Mouse (Mus musculus) cortical plate, adult 2 months (tissue): ENCODE measurements around the gene Srpx. TPM values are rescaled to one million over a fixed set of nuclear protein-coding genes. Genes with fewer than 3 reads are reported as not detected.

Source experiments
- H3K27ac ChIP-seq: fragments of 200-500 bp; 2 replicates; pipeline ENCODE4 v1.5.1; 2012; ENCODE audit warnings: low read length, control low read depth, inconsistent platforms; ENCODE audit not compliant: insufficient read depth
- H3K4me1 ChIP-seq: fragments of 200-500 bp; 2 replicates; pipeline ENCODE4 v1.6.1; 2011; ENCODE audit warnings: low read length; ENCODE audit not compliant: control insufficient read depth, insufficient read depth
- H3K4me3 ChIP-seq: fragments of 200-500 bp; 2 replicates; pipeline ENCODE4 v1.5.1; 2011; ENCODE audit warnings: mild to moderate bottlenecking, low read length, control low read depth; ENCODE audit not compliant: insufficient read depth
- CTCF ChIP-seq: fragments of 200-500 bp; IDR thresholded peaks from 2 replicates; pipeline ENCODE4 v1.5.1; 2011; ENCODE audit warnings: mild to moderate bottlenecking, control low read depth, low read length; ENCODE audit not compliant: insufficient read depth; ENCODE audit errors: extremely low read depth
- POLR2A ChIP-seq: fragments of 200-500 bp; IDR thresholded peaks from 2 replicates; pipeline ENCODE4 v1.6.1; 2011; ENCODE audit warnings: mild to moderate bottlenecking, low read length, control low read depth; ENCODE audit not compliant: insufficient read depth; ENCODE audit errors: extremely low read depth
- polyA plus RNA-seq: library from polyadenylated mRNA; depleted of rRNA; stranded (reverse); fragments of >200 nt; gene quantifications from 2 replicates; pipeline ENCODE4 v1.2.3, GENCODE M21; 2012; rRNA removed

Gene Srpx
- 0.49 and 0.65 TPM in 2 replicates for polyA plus RNA-seq

DNA sequence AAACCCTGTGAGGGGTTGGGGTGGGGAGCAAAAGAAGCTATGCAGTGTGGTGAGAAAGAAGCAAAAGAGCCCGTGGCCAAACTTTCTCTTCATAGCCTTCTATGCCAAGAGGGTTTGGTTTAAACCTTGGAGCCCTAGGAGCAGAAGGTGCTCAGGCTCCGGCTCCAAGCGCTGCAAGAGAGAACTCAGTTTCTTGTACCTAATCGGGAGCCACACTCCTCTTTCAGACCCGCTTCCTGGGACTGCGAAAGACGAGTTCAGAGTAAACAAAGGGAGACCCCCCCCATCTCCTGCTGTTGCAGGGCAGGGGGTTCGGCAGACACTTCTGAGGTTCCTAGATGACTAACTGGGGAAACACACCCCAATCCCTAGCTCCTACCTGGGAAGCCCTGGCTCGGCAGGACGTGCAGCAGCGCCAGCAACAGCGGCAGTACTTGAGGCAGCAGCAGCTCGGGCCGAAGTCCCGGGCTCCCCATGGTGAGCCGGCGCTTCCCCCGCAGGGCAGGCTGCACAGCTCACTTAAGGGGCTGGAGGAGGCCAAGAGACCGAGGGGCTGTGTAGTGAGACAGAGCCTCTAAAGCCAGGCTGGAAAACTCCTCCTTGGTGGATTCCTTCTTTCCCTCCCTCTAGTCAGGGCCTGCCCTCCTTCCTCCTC, at the start of gene Srpx:
Srpx (minus strand) TSS at position 645 of the 655 bp plus-strand sequence.
- no peak within 1 kb of the TSS for H3K27ac ChIP-seq
- H3K4me3 ChIP-seq = no peak within 1 kb of the TSS
- no peaks in the 10 kb centered on the region for H3K4me1 ChIP-seq
- no peak for TF ChIP-seq CTCF
- TF ChIP-seq POLR2A = no peak

DNA sequence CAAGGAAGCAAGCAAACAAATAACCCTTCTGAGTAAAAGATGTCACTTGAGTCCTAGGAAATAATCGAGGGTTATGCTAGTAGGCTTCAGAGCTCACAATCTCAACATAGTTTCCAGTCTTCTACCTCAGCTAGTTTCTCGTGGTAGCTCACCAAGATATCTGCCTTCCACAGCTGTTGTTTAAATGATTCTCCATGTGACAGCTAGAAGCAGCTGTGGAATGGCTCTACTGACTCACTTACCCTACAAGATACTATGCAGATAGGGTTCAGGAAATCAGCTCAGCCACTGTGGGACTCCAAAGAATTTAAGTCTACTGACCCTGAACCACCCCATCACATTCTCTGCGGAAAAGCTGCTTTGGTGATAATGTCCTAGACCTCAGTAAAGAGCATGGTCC, 34.9 kb upstream of the Srpx start:
- TF ChIP-seq CTCF (no peak), POLR2A (no peak)
- H3K4me1 ChIP-seq = no peaks in the 10 kb centered on the region

DNA sequence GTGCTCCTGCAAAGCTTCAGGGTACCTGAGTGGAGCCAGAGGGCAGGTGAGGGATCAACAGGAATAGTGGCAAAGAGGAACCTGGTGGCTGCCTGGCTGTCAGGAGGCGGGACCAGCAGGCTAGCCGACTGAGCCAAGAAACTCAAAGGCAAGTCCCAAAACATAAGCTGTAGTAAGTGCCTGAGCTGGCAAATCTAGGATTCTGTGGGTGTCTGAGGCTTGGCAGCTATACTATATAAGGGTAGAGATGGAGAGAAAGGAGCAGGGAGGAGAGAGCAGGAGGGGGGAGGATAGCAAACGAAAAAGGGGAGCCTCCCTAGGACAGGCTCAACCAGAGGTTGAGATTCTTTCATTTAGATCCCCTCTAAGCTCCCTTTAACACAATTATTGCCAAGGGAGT, 1.7 kb downstream of the Srpx start:
- H3K27ac ChIP-seq = no peak overlapping the region
- TF ChIP-seq POLR2A (no peak), CTCF (no peak)
- H3K4me1 ChIP-seq = no peaks in the 10 kb centered on the region
- H3K4me3 ChIP-seq = no peak overlapping the region

More for the DNA sequence above, 34.9 kb upstream of the Srpx start:
- H3K4me3 ChIP-seq = no peak overlapping the region
- no peak overlapping the region for H3K27ac ChIP-seq

DNA sequence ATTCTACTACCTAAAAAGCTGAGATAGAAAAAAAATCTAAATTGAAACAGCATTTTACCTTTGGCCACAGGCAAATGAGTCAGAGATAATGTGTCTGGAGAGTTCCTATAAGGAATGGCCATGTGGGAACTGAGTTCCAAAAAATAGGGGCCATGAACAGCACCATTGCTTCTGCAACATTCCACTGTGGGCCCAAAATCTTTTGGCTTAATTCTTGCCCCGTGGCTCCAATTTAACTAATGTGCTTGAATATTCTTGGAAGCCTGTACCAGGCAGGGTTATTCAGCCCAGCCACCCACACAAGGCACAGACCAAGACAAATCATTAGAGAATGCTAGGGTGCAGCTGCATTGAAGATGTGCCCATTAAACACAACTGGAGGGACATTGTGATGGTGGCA, 6.8 kb downstream of the Srpx start:
- TF ChIP-seq POLR2A = no peak
- no peak for TF ChIP-seq CTCF
- Histone ChIP-seq H3K27ac (no peak overlapping the region), H3K4me1 (no peaks in the 10 kb centered on the region), H3K4me3 (no peak overlapping the region)

DNA sequence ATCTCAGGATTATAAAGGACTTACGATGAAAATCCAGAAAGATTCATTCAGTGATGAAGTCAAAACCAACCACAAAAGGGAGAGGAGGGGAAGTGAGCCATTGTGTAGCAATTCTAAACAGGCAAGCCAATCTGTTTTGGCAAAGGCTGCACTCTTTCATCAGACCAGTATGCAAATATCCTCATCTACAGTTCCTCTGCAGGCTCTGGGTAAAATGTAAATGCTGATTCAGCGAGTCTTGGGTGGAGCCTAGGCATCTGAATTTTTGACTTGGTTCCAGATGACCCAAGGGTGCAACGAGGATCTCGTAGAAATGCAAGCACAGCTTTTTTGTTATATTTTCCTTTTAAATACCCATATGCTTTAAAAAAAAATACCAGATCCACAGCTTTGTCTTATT, 9.0 kb downstream of the Srpx start:
- no peak overlapping the region for H3K27ac ChIP-seq
- no peaks in the 10 kb centered on the region for H3K4me1 ChIP-seq
- no peak for TF ChIP-seq POLR2A
- TF ChIP-seq CTCF = no peak
- no peak overlapping the region for H3K4me3 ChIP-seq

DNA sequence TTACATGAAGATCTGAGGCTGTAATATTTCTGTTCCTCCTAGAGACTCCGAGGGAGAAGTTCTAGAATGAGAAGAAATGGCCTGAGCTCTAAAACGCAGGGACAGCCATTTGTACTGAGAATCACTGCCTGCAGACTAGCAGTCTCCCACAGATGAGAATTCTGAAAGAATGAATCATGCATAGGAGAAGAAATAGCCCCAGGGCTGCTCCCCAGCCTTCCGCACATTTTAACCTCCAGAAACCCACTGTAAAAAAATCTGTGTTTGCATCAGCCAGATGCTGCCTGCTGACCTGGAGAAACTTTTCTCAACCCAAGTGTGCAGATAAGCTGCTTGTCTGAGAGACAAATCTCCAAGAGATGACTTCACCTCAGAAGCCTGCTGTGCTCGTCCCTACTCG, 12.0 kb downstream of the Srpx start:
- no peak overlapping the region for H3K27ac ChIP-seq
- no peak overlapping the region for H3K4me3 ChIP-seq
- H3K4me1 ChIP-seq = no peaks in the 10 kb centered on the region
- TF ChIP-seq POLR2A (no peak), CTCF (no peak)

DNA sequence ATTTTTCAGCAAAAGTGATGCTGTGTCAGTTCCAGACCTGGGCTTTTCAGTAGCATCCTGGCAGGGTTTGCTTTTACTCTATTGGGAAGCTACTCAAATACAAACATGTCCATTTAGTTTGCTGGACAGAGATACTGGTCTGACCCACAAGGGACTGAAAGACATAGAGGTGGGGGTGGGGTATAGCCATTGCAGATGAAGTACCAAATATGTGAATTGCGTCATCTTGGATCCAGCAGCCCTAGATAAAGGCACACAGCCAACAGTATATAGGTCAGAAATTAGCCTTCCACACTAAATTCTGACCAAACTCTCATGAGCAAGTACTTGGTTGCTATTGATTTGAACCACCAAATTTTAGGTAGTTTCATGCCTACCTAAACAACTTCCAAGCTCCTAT, 14.8 kb downstream of the Srpx start:
- no peak for TF ChIP-seq CTCF
- TF ChIP-seq POLR2A = no peak
- Histone ChIP-seq H3K4me3 (no peak overlapping the region), H3K27ac (no peak overlapping the region), H3K4me1 (no peaks in the 10 kb centered on the region)

DNA sequence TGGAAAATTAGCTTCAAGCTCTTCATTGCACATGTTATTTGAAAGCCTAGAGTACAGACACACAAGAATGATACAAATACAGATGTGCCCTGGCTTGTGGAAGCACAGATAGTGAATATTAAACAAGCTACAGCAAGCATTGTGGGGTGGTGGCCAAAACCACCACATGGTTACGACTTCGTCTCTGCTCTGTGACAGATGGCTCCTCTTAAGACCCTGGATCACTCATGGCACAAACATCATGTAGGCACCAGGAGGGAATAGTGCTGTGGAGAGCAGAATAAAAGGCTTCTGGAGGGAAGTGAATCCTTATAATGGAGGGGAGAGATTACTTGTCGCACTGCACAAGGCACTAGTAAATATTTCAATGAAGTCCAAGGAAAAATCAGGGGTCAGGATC, 21.7 kb downstream of the Srpx start:
- no peaks in the 10 kb centered on the region for H3K4me1 ChIP-seq
- TF ChIP-seq CTCF = no peak
- TF ChIP-seq POLR2A = no peak
- no peak overlapping the region for H3K27ac ChIP-seq
- no peak overlapping the region for H3K4me3 ChIP-seq

DNA sequence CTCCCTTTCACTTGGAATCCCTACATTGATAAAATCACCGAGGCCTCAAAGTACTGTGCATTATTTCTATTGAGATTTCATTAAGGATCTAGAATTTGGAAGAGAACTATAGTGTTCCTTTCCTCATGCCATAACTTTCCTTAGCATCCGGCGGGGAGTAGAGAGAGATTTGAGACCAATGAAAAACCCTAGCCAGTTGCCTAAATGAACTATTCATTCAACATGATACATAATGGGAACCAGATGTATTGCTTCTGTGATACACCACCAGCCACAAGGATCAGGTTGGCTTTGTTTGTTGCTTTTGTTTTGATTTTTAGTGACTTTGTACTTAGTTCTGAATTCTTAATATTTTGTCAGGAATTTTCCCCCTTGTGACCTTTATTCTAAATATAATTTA, 37.1 kb downstream of the Srpx start:
- TF ChIP-seq POLR2A (no peak), CTCF (no peak)

DNA sequence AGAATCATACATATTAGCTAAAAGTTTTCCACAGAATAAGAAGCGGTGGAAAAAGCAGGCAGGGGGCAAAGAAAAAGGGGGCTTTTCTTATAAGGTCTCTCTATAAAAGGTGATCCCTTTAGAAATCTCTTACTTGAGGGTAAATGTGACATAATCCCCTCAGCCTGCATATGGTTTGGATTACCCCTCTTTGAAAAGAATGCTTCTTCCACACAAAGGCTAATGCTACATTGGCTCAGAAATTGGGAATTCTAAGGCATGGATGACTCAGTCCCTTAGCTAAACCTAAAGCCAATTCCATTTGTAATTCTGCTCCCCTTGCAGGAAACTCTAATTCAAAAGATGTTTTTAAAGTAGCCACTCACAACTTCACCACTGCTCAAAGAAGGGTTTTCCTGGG, 37.5 kb downstream of the Srpx start:
- no peaks in the 10 kb centered on the region for H3K4me1 ChIP-seq
- H3K27ac ChIP-seq = no peak overlapping the region
- H3K4me3 ChIP-seq = no peak overlapping the region
- TF ChIP-seq POLR2A = no peak
- no peak for TF ChIP-seq CTCF

More for the DNA sequence above, 37.1 kb downstream of the Srpx start:
- Histone ChIP-seq H3K4me1 (no peaks in the 10 kb centered on the region), H3K27ac (no peak overlapping the region), H3K4me3 (no peak overlapping the region)

DNA sequence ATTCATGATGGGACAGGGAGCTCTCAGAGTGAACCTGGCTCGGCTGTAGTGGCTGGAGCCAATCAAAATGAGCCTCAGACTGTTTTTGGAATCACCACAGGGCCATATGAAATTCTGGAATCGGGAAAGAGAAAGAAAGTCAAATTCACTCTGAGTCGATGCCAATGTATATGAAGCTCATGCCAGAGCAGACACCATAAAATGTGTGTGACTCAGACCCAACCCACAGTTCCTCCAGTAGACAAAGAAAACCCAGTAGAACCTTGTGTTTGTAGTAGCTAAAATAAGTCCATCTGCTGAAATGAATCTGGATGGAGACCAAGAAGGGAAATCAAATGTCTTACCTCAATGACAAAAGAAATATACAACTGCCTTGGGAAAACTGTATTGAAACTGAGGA, 43.5 kb downstream of the Srpx start:
- no peaks in the 10 kb centered on the region for H3K4me1 ChIP-seq
- no peak overlapping the region for H3K4me3 ChIP-seq
- TF ChIP-seq POLR2A (no peak), CTCF (no peak)
- H3K27ac ChIP-seq = no peak overlapping the region
